Mouse (Mus musculus): ENCODE measurements around the gene Klrb1b. TPM values are rescaled to one million over a fixed set of nuclear protein-coding genes. Genes with fewer than 3 reads are reported as not detected.

Klrb1b gene
- polyA plus RNA-seq, 1 experiment from 2014 or later = 0.56 TPM

- 75% methylated on average over 2 of the region's 2 CpGs for WGBS
- Histone ChIP-seq H3K27me3 (ENCODE audit: control insufficient read depth, insufficient read depth, low read length) (no peaks in the 10 kb centered on the region), H3K4me3 (replicated peaks; ENCODE audit: low read length) (no peak overlapping the region), H3K9ac (ENCODE audit: low read length) (no peak overlapping the region), H3K4me1 (ENCODE audit: control insufficient read depth, insufficient read depth, low read length) (peaks cover 5% of the 10 kb centered on the region; the same call in 1 of the 2 replicates), H3K4me2 (ENCODE audit: low read depth, low read length) (no peak overlapping the region), H3K9me3 (replicated peaks; ENCODE audit: control insufficient read depth, low read length) (no peaks in the 10 kb centered on the region), H3K36me3 (ENCODE audit: control insufficient read depth, insufficient read depth, low read length) (no peaks in the 10 kb centered on the region), H3K27ac (ENCODE audit: low read length) (no peak overlapping the region)
- ATAC-seq (ENCODE audit: insufficient read depth, low FRiP score) = no peak
Observed at GRCm38 (mm10) chr6:128851151-128851550, 25.0 kb upstream of the Klrb1b start.

DNA sequence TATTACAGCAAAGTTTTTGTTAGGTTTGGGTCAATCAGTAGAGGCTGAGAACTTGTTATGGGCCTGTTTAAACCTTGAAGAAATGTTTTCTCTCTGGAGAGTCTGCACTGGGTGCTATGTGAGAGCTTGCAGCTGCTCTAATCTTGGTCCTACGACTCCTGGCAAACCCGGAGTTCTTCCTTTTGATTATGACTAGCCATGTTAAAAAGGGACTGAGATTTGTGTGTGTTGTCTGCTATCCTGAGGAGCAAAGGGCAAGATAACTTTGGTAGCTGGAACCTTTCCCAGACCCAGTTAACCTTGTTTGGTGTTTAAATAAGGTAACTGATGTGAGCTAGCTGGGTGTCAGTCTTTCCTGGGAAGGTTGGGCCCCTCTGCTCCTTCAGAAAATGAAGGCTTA is 24.5 kb upstream of the Klrb1b start:
- H3K27ac ChIP-seq (ENCODE audit: low read length) = no peak overlapping the region; the same call in 1 of the 2 replicates
- no peak overlapping the region for H3K4me3 ChIP-seq (replicated peaks; ENCODE audit: low read length)
- no peaks in the 10 kb centered on the region for H3K27me3 ChIP-seq (ENCODE audit: control insufficient read depth, insufficient read depth, low read length)
- no peaks in the 10 kb centered on the region for H3K36me3 ChIP-seq (ENCODE audit: control insufficient read depth, insufficient read depth, low read length)
- no peak overlapping the region for H3K4me2 ChIP-seq (ENCODE audit: low read depth, low read length)
- 30% methylated on average over 2 of the region's 2 CpGs for WGBS
- no peak for ATAC-seq (ENCODE audit: insufficient read depth, low FRiP score)
- no peak overlapping the region for H3K9ac ChIP-seq (ENCODE audit: low read length)
- no peaks in the 10 kb centered on the region for H3K9me3 ChIP-seq (replicated peaks; ENCODE audit: control insufficient read depth, low read length)
- 0 out of 2 replicates have a peak, but pooled peaks cover 2% of the 10 kb centered on the region for H3K4me1 ChIP-seq (ENCODE audit: control insufficient read depth, insufficient read depth, low read length)

- H3K4me3 ChIP-seq (replicated peaks; ENCODE audit: low read length) = no peak overlapping the region
- H3K27me3 ChIP-seq (ENCODE audit: control insufficient read depth, insufficient read depth, low read length) = no peaks in the 10 kb centered on the region
- no peak for ATAC-seq (ENCODE audit: insufficient read depth, low FRiP score)
- H3K4me1 ChIP-seq (ENCODE audit: control insufficient read depth, insufficient read depth, low read length) = 0 out of 2 replicates have a peak, but pooled peaks cover 2% of the 10 kb centered on the region
- WGBS = 50% methylated on average over 2 of the region's 2 CpGs
- H3K4me2 ChIP-seq (ENCODE audit: low read depth, low read length) = no peak overlapping the region
- H3K9ac ChIP-seq (ENCODE audit: low read length) = no peak overlapping the region
- H3K9me3 ChIP-seq (replicated peaks; ENCODE audit: control insufficient read depth, low read length) = no peaks in the 10 kb centered on the region
- H3K36me3 ChIP-seq (ENCODE audit: control insufficient read depth, insufficient read depth, low read length) = no peaks in the 10 kb centered on the region
- no peak overlapping the region for H3K27ac ChIP-seq (ENCODE audit: low read length)
Observed at GRCm38 (mm10) chr6:128849902-128850301, 23.8 kb upstream of the Klrb1b start.

DNA sequence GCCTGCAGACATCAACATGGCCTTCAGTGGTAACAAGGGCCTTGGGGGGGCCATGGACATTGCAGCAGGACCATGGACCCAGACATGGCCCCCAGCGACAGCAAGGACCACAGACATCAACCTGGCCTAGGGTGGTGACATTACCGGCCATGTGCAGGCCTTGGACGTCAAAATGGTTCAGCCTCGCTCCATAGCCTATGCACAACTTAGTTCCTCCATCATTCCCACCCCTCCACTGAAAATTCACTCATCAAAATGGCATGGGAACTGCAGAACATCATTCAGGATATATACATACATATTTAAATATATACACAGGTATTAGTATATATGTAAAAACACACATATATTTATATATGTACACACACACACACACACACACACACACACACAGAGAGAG is 21.3 kb upstream of the Klrb1b start:
- ATAC-seq (ENCODE audit: insufficient read depth, low FRiP score) = no peak
- Histone ChIP-seq H3K27ac (ENCODE audit: low read length) (no peak overlapping the region), H3K4me1 (ENCODE audit: control insufficient read depth, insufficient read depth, low read length) (peaks cover 7% of the 10 kb centered on the region; the same call in 1 of the 2 replicates), H3K4me3 (replicated peaks; ENCODE audit: low read length) (no peak overlapping the region), H3K36me3 (ENCODE audit: control insufficient read depth, insufficient read depth, low read length) (no peaks in the 10 kb centered on the region), H3K27me3 (ENCODE audit: control insufficient read depth, insufficient read depth, low read length) (no peaks in the 10 kb centered on the region), H3K9me3 (replicated peaks; ENCODE audit: control insufficient read depth, low read length) (no peaks in the 10 kb centered on the region), H3K9ac (ENCODE audit: low read length) (no peak overlapping the region), H3K4me2 (ENCODE audit: low read depth, low read length) (no peak overlapping the region)
- WGBS = 89% methylated on average over 4 of the region's 4 CpGs

DNA sequence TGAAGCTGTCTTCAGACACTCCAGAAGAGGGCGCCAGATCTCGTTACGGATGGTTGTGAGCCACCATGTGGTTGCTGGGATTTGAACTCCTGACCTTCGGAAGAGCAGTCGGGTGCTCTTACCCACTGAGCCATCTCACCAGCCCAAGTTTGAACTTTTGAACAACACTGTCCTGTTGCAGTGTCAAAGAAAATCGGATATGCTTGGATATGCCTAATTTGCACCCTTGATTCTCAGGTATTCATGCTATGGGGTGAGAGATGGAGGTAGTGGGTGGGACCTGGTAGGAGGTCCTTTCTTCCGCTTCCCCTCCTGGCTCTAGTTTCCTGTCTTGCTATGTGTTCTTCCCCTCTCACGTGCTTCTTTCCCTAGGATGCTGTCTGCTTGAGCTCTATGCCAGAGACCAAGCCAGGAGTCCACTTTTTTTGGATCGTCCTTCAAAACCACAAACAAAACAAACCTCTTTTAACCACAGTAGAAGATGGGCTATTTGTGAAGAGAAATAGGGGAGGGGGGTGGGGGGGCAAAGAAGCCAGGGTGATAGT is 19.9 kb upstream of the Klrb1b start:
- no peak for ATAC-seq (ENCODE audit: insufficient read depth, low FRiP score)
- H3K4me3 ChIP-seq (replicated peaks; ENCODE audit: low read length) = no peak overlapping the region
- WGBS = 76% methylated on average over 6 of the region's 9 CpGs
- no peaks in the 10 kb centered on the region for H3K9me3 ChIP-seq (replicated peaks; ENCODE audit: control insufficient read depth, low read length)
- no peaks in the 10 kb centered on the region for H3K36me3 ChIP-seq (ENCODE audit: control insufficient read depth, insufficient read depth, low read length)
- peaks cover 16% of the 10 kb centered on the region; the same call in 1 of the 2 replicates for H3K4me1 ChIP-seq (ENCODE audit: control insufficient read depth, insufficient read depth, low read length)
- H3K4me2 ChIP-seq (ENCODE audit: low read depth, low read length) = no peak overlapping the region
- H3K27ac ChIP-seq (ENCODE audit: low read length) = no peak overlapping the region
- no peaks in the 10 kb centered on the region for H3K27me3 ChIP-seq (ENCODE audit: control insufficient read depth, insufficient read depth, low read length)
- no peak overlapping the region for H3K9ac ChIP-seq (ENCODE audit: low read length)

DNA sequence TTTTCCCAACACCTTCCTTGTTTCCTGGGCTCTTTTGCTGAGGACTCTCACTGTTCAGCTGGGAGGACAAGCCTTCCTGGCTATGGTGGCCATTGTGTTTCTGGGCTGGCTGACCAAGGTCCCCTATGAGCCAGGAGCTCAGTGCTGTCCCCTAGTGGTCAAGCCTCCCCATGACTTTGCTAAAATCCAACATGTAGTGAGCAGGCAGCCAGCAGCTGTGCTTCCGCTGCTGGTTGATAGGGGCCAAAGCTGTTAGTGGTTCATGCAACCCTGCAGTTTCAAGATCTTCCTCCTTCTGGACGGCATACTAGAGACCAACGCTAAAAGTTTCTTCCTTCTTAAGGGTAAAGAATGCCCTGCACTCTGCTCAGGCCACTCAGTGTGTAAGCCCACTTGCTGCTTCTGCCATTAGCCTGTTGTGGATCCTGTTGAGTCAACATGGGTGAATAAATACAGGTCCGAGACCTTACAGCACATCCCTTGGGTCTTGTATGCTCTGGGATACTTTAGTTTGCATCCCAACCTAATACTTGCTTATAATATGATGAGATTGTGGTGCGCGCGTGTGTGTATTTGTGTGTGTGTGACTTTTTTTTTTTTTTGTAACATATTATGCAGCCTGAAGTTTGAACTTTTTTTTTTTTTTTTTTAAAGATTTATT is 19.3 kb upstream of the Klrb1b start:
- Histone ChIP-seq H3K4me1 (ENCODE audit: control insufficient read depth, insufficient read depth, low read length) (peaks cover 16% of the 10 kb centered on the region; the same call in 1 of the 2 replicates), H3K27me3 (ENCODE audit: control insufficient read depth, insufficient read depth, low read length) (no peaks in the 10 kb centered on the region), H3K4me2 (ENCODE audit: low read depth, low read length) (no peak overlapping the region), H3K4me3 (replicated peaks; ENCODE audit: low read length) (no peak overlapping the region), H3K9me3 (replicated peaks; ENCODE audit: control insufficient read depth, low read length) (no peaks in the 10 kb centered on the region), H3K36me3 (ENCODE audit: control insufficient read depth, insufficient read depth, low read length) (no peaks in the 10 kb centered on the region), H3K9ac (ENCODE audit: low read length) (no peak overlapping the region), H3K27ac (ENCODE audit: low read length) (no peak overlapping the region)
- WGBS = 44% methylated on average over 7 of the region's 7 CpGs
- no peak for ATAC-seq (ENCODE audit: insufficient read depth, low FRiP score)

DNA sequence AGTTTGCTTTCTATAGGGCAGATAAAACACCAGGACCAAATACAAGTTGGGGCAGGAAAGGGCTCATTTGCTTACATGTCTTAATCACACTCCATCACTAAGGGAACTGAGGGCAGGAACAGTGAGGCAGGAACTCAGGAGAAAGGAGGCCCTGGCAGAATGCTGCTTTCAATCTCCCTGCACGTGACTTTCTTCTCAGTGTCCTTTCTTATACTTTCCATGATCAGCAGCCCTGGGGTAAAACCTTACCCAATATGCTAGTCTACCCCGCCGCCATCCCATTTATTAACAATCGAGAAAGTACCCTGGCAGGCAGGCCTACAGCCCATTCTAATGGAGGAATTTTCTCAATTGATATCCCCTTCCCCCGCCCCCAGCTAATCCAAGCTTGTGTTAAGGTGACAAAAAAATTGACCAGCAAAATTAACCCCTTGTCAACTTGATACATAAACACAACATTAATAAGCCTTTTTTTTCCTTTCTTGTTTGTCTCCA is 18.5 kb upstream of the Klrb1b start:
- H3K27ac ChIP-seq (ENCODE audit: low read length) = peak overlapping the region; percentile 98; the same call in 1 of the 2 replicates
- H3K9ac ChIP-seq (ENCODE audit: low read length) = no peak overlapping the region

DNA sequence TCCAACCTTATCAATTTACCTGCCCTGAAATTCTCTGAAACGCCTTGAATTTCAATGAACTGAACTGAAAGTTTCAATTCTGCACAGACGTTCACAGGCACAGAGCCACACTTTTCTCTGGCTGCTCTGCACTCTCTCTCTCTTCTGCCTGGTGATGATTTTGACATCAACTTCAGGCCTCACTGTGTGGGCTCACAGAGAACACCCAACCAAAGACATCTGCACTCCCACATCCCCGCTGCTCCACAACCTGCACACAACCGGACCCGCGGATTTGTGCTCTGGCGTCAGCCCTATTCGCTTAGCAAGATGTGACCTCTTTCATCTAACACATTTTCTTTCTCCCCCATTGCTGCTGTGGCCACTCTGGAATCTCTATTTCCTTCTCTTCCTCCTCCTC is 18.0 kb upstream of the Klrb1b start:
- Histone ChIP-seq H3K36me3 (ENCODE audit: control insufficient read depth, insufficient read depth, low read length) (no peaks in the 10 kb centered on the region), H3K27me3 (ENCODE audit: control insufficient read depth, insufficient read depth, low read length) (no peaks in the 10 kb centered on the region), H3K4me2 (ENCODE audit: low read depth, low read length) (peak overlapping the region; percentile 77), H3K27ac (ENCODE audit: low read length) (peak overlapping the region; percentile 98), H3K9me3 (replicated peaks; ENCODE audit: control insufficient read depth, low read length) (no peaks in the 10 kb centered on the region), H3K4me1 (ENCODE audit: control insufficient read depth, insufficient read depth, low read length) (peaks cover 16% of the 10 kb centered on the region; the same call in 1 of the 2 replicates), H3K9ac (ENCODE audit: low read length) (peak overlapping the region; percentile 33; the same call in 1 of the 2 replicates), H3K4me3 (replicated peaks; ENCODE audit: low read length) (peak overlapping the region; percentile 73)
- ATAC-seq (ENCODE audit: insufficient read depth, low FRiP score) = no peak
- 26% methylated on average over 8 of the region's 8 CpGs for WGBS

More for the DNA sequence above, 18.5 kb upstream of the Klrb1b start:
- H3K9me3 ChIP-seq (replicated peaks; ENCODE audit: control insufficient read depth, low read length) = no peaks in the 10 kb centered on the region
- no peak overlapping the region for H3K4me2 ChIP-seq (ENCODE audit: low read depth, low read length)
- peaks cover 16% of the 10 kb centered on the region; the same call in 1 of the 2 replicates for H3K4me1 ChIP-seq (ENCODE audit: control insufficient read depth, insufficient read depth, low read length)
- H3K4me3 ChIP-seq (replicated peaks; ENCODE audit: low read length) = no peak overlapping the region
- WGBS = 81% methylated on average over 5 of the region's 5 CpGs
- no peaks in the 10 kb centered on the region for H3K27me3 ChIP-seq (ENCODE audit: control insufficient read depth, insufficient read depth, low read length)
- no peaks in the 10 kb centered on the region for H3K36me3 ChIP-seq (ENCODE audit: control insufficient read depth, insufficient read depth, low read length)
- ATAC-seq (ENCODE audit: insufficient read depth, low FRiP score) = no peak

DNA sequence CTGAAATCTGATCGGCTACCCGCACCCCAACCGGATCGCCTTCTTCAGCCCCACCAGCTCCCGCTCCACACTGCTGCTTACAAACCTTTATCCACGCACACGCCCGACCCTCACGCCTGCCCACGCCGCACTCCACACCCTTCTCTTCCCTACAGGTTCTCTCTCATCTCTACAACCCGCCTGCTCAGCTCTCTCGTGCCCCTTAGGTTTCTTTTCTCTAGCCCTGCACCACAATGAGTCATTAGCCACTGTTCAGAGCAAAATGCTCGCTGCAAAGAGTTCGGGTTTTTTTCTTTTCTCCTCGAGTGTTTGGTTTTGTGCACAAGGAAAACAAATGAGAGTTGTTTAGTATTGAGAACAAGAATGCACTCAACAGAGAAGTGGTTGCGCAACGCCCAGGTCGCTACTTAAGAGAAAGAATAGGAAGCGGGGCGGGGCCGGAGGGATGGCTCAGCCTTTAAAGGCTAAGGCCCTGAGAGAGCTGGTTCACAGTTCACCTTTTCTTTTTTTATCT is 17.4 kb upstream of the Klrb1b start:
- ATAC-seq (ENCODE audit: insufficient read depth, low FRiP score) = peak; percentile 15
- Histone ChIP-seq H3K9ac (ENCODE audit: low read length) (peak overlapping the region; percentile 84), H3K4me3 (replicated peaks; ENCODE audit: low read length) (peak overlapping the region; percentile 73), H3K36me3 (ENCODE audit: control insufficient read depth, insufficient read depth, low read length) (no peaks in the 10 kb centered on the region), H3K9me3 (replicated peaks; ENCODE audit: control insufficient read depth, low read length) (no peaks in the 10 kb centered on the region), H3K4me2 (ENCODE audit: low read depth, low read length) (peak overlapping the region; percentile 77), H3K4me1 (ENCODE audit: control insufficient read depth, insufficient read depth, low read length) (peaks cover 16% of the 10 kb centered on the region; the same call in 1 of the 2 replicates), H3K27me3 (ENCODE audit: control insufficient read depth, insufficient read depth, low read length) (no peaks in the 10 kb centered on the region), H3K27ac (ENCODE audit: low read length) (peak overlapping the region; percentile 98)
- under 1% methylated on average over 22 of the region's 22 CpGs for WGBS
